Mouse (Mus musculus) kidney, postnatal 0 days (tissue): Measurements from ENCODE around the gene Ankrd23. TPM values are rescaled to one million over a fixed set of nuclear protein-coding genes. Genes with fewer than 3 reads are reported as not detected.
"Not testable (repeated sequence)": the region's sequence is repeated elsewhere in the genome, so short reads cannot be mapped to it uniquely, and the experiment has no call there.

Source experiments
- ATAC-seq: fragments of 200-750 bp; cut with Nextera tagmentation; replicated peaks from 2 replicates; pipeline ENCODE4 v1.8.0; 2017; ENCODE audit warnings: low read depth, moderate number of reproducible peaks, moderate TSS enrichment, moderate library complexity; ENCODE audit not compliant: low FRiP score
- DNase-seq: peaks from one replicate; pipeline ENCODE4 v3.0.0-alpha.2; 2016; ENCODE audit warnings: low spot score
- H3K27ac ChIP-seq: fragments of 300-500 bp; sonication (generic); 2 replicates; pipeline ENCODE4 v1.5.1; 2014; ENCODE audit warnings: mild to moderate bottlenecking
- H3K27me3 ChIP-seq: fragments of 300-500 bp; sonication (generic); 2 replicates; pipeline ENCODE4 v1.6.1; 2014; ENCODE audit warnings: low read length, mixed read lengths; ENCODE audit not compliant: insufficient read depth
- H3K36me3 ChIP-seq: fragments of 300-500 bp; sonication (generic); 2 replicates; pipeline ENCODE4 v1.6.1; 2014; ENCODE audit warnings: low read length, mixed read lengths; ENCODE audit not compliant: insufficient read depth
- H3K4me1 ChIP-seq: fragments of 300-500 bp; sonication (generic); replicated peaks from 2 replicates; pipeline ENCODE4 v1.6.1; 2014; ENCODE audit warnings: antibody characterized with exemption, low read length, mixed read lengths; ENCODE audit not compliant: insufficient read depth
- H3K4me2 ChIP-seq: fragments of 300-500 bp; sonication (generic); 2 replicates; pipeline ENCODE4 v1.6.1; 2014; ENCODE audit warnings: mild to moderate bottlenecking, low read length, moderate library complexity, mixed read lengths
- H3K4me3 ChIP-seq: fragments of 300-500 bp; sonication (generic); replicated peaks from 2 replicates; pipeline ENCODE4 v1.5.1; 2014; ENCODE audit warnings: low read depth, low read length
- H3K9ac ChIP-seq: fragments of 300-500 bp; sonication (generic); 2 replicates; pipeline ENCODE4 v1.6.1; 2014; ENCODE audit warnings: low read depth, low read length
- H3K9me3 ChIP-seq: fragments of 300-500 bp; sonication (generic); replicated peaks from 2 replicates; pipeline ENCODE4 v1.6.1; 2016; ENCODE audit warnings: low read length, inconsistent platforms, mixed read lengths
- CTCF ChIP-seq: IDR thresholded peaks from 2 replicates; pipeline ENCODE4 v1.5.1; 2016; ENCODE audit warnings: antibody characterized with exemption, low read depth, mild to moderate bottlenecking, moderate library complexity
- WGBS: fragments of 180-500 bp; shearing (Covaris S2); extraction: QIAGEN DNeasy Blood & Tissue Kit; methylation state at CpG from one replicate; pipeline ENCODE4 v1.1.7; 2014; 5-methylcytosine and 5-hydroxymethylcytosine counted together
- polyA plus RNA-seq: library from polyadenylated mRNA; unstranded; fragments of >200 nt; fragmentation: Nextera tagmentation; extraction: Ambion mirVana; gene quantifications from 2 replicates; pipeline ENCODE4 v1.2.1, GENCODE M21; 2015

Ankrd23 gene
- 8.7 and 10.9 TPM in 2 replicates for polyA plus RNA-seq

GRCm38 (mm10) chr1:36536783-36537182 lies at the start of gene Ankrd23:
Gene Ankrd23, minus strand, starts transcription at chr1:36536883.
- not testable (repeated sequence) for H3K4me2 ChIP-seq, H3K9ac ChIP-seq, H3K4me1 ChIP-seq, H3K27ac ChIP-seq, H3K9me3 ChIP-seq, ATAC-seq, DNase-seq, H3K27me3 ChIP-seq, H3K4me3 ChIP-seq
- peaks cover 21% of the 10 kb centered on the region for H3K36me3 ChIP-seq
- 93% methylated on average over 9 of the region's 9 CpGs for WGBS

GRCm38 (mm10) chr1:36586288-36586687 lies 49.6 kb upstream of the Ankrd23 start:
- Histone ChIP-seq H3K4me2 (no peak overlapping the region), H3K9me3 (no peaks in the 10 kb centered on the region), H3K4me1 (peaks cover 28% of the 10 kb centered on the region), H3K4me3 (no peak overlapping the region), H3K36me3 (no peaks in the 10 kb centered on the region), H3K9ac (no peak overlapping the region), H3K27ac (no peak overlapping the region), H3K27me3 (no peaks in the 10 kb centered on the region)
- 36% methylated on average over 4 of the region's 4 CpGs for WGBS
- TF ChIP-seq CTCF = no peak
- ATAC-seq = no peak
- DNase-seq = peak; percentile 60

GRCm38 (mm10) chr1:36583408-36584116 lies 46.9 kb upstream of the Ankrd23 start:
- ATAC-seq = no peak
- H3K4me1 ChIP-seq = peaks cover 30% of the 10 kb centered on the region
- 66% methylated on average over 8 of the region's 8 CpGs for WGBS
- H3K9ac ChIP-seq = no peak overlapping the region
- TF ChIP-seq CTCF = no peak
- no peaks in the 10 kb centered on the region for H3K27me3 ChIP-seq
- H3K36me3 ChIP-seq = no peaks in the 10 kb centered on the region
- no peak for DNase-seq
- no peak overlapping the region for H3K27ac ChIP-seq
- no peak overlapping the region for H3K4me3 ChIP-seq
- no peaks in the 10 kb centered on the region for H3K9me3 ChIP-seq
- H3K4me2 ChIP-seq = no peak overlapping the region

DNA sequence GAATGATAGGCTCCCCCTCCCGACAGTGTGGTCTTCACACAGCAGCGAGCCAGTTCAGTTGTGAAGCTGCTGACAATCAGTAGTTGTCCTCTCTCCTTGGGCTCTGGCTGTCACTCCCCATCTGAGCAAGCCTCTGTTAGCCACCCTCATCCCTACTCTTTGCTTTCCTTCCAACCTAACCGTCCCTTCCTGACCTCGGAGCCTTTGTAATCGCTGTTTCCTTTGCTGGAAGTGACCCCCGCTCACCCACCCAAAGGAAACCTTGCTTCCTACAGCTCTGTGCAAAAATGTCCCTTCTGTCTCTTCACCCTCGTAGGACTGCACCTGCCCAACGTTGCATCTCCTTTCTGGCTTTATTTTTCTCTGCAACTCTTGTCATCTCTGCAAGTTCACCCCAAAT lies 45.5 kb upstream of the Ankrd23 start:
- H3K4me1 ChIP-seq = peaks cover 28% of the 10 kb centered on the region
- no peaks in the 10 kb centered on the region for H3K9me3 ChIP-seq
- H3K4me2 ChIP-seq = no peak overlapping the region
- no peak overlapping the region for H3K4me3 ChIP-seq
- H3K9ac ChIP-seq = no peak overlapping the region
- H3K27ac ChIP-seq = no peak overlapping the region
- no peak for TF ChIP-seq CTCF
- DNase-seq (no peak), ATAC-seq (no peak)
- 67% methylated on average over 8 of the region's 8 CpGs for WGBS
- H3K27me3 ChIP-seq = no peaks in the 10 kb centered on the region
- no peaks in the 10 kb centered on the region for H3K36me3 ChIP-seq

GRCm38 (mm10) chr1:36581260-36581659 lies 44.6 kb upstream of the Ankrd23 start:
- no peak for DNase-seq
- no peak overlapping the region for H3K9ac ChIP-seq
- TF ChIP-seq CTCF = no peak
- no peaks in the 10 kb centered on the region for H3K9me3 ChIP-seq
- 66% methylated on average over 5 of the region's 5 CpGs for WGBS
- peak overlapping the region; percentile 91 for H3K27ac ChIP-seq
- no peaks in the 10 kb centered on the region for H3K27me3 ChIP-seq
- no peaks in the 10 kb centered on the region for H3K36me3 ChIP-seq
- H3K4me3 ChIP-seq = no peak overlapping the region
- no peak for ATAC-seq
- no peak overlapping the region for H3K4me2 ChIP-seq
- H3K4me1 ChIP-seq = peaks cover 35% of the 10 kb centered on the region

DNA sequence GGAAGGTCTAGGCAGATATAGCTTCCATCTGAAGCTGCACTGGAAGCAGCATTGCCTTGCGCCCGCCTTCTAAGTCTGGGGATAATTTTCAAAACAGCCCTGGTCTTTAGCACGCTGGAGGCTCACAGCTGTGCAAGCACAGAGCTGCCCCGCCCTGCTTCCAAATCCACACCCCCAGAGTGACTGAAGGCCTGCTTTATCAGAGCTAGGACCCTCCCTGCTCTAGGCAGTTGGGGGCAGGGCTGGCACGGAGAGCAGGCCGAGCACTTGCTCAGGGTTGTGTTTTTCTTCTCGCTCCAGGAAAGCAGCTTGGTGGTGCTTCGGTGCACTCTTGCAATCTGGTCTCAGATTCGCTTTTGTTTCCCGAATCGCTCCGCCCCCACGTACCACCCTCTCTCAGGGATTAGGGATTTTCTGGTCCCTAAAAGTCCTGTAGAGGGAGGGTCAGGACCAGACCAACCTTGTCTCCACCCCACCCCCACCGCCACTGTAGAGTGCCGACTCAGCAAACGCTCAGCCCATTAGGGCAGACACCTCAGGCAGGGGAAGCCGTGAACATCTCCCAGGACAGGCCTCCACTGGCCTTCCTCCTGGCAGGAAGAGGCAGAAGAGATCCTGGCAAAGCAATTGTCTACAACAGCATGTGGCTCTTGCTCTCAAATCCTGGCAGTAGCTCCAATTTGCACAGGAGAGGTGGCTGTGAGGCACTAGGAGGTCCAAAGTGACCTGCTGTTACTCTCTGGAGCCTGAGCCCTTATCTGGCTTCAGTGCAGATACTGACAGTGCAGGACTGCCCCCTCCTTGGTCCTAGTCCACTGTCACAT lies 43.9 kb upstream of the Ankrd23 start:
- H3K9ac ChIP-seq = peak overlapping the region; percentile 24; the same call in 1 of the 2 replicates
- H3K4me1 ChIP-seq = peaks cover 41% of the 10 kb centered on the region
- WGBS = 5% methylated on average over 17 of the region's 17 CpGs

More for the DNA sequence above, 43.9 kb upstream of the Ankrd23 start:
- no peaks in the 10 kb centered on the region for H3K36me3 ChIP-seq
- no peak; the same call in 1 of the 2 replicates for TF ChIP-seq CTCF
- ATAC-seq = peak; percentile 89
- H3K9me3 ChIP-seq = no peaks in the 10 kb centered on the region
- DNase-seq = peak; percentile 91
- no peaks in the 10 kb centered on the region for H3K27me3 ChIP-seq
- H3K27ac ChIP-seq = peak overlapping the region; percentile 91
- H3K4me2 ChIP-seq = peak overlapping the region; percentile 46
- H3K4me3 ChIP-seq = 0 out of 2 replicates have a peak overlapping the region, but pooled peaks have one; percentile 5
